ENCODE assay signal across 9 mouse cellular contexts in the genomic region with DNA sequence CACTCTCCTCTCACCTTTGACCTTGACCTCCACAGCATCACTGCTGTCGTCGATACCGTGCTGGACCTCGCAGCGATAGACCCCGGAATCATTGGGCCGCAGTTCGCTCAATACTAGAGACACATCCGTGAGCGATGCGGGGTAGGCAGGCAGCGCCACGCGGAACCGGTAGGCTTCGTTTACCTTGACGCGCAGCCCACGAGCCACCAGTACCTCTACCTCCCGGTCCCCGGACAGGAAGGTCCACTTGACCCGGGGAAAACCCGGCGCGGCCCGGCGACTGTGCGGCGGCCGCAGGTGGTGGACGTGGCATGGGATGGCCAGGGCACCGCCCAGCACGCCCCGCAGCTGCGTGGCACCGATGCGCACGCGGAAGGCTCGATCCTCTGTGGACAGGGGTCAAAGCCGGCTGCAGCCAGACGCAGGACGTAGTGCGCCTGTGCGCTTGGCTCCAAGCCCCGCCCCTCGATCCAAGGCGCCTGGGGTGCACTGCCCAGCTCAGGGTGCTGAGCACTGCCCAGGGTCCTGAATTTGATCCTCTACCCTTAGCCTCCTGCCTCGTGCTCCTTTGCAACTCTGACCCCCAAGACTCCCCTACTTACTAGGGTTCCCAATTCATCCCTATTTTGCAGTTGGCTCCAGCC. TPM values are rescaled to one million over a fixed set of nuclear protein-coding genes. Genes with fewer than 3 reads are reported as not detected.
DNase-seq lines count a peak whose midpoint lies in the region; ATAC-seq and TF ChIP-seq lines count a peak whose summit lies in the region.
"Had no signal": no experiment of that assay in that cellular context is flagged by ENCODE, and none has a peak within 500 bp of the region (broad histone marks: within the 10 kb centered on the region; RNA-seq: fewer than 3 reads in every experiment).

No protein-coding gene starts in this region.

- TF ChIP-seq EP300 in heart, postnatal 0 days (IDR thresholded peaks at IDR 0.05; ENCODE audit: low read depth) = no peak

- no peak overlapping the region for H3K9ac ChIP-seq in heart, postnatal 0 days (replicated peaks; ENCODE audit: low read depth, low read length)
- no peak overlapping the region for H3K9ac ChIP-seq in liver, adult 2 months (ENCODE audit: low read depth, low read length)
- peak overlapping the region; percentile 56; the same call in 1 of the 2 replicates for H3K9ac ChIP-seq in neural tube, embryonic 14.5 days (replicated peaks; ENCODE audit: low read depth, low read length)

- H3K79me2 ChIP-seq in liver, adult 2 months (ENCODE audit: control insufficient read depth, insufficient read depth, low read length) = no peaks in the 10 kb centered on the region

- H3K4me2 ChIP-seq in heart, postnatal 0 days (ENCODE audit: low read depth, low read length) = peak overlapping the region; percentile 60
- peak overlapping the region; percentile 66 for H3K4me2 ChIP-seq in neural tube, embryonic 14.5 days (ENCODE audit: low read depth, low read length)

- H3K4me1 ChIP-seq in heart, postnatal 0 days (ENCODE audit: control insufficient read depth, insufficient read depth) = peaks cover 4% of the 10 kb centered on the region
- H3K4me1 ChIP-seq in liver, adult 2 months (ENCODE audit: control insufficient read depth, insufficient read depth, low read length) = no peaks in the 10 kb centered on the region
- H3K4me1 ChIP-seq in neural tube, embryonic 14.5 days (ENCODE audit: control insufficient read depth, insufficient read depth, low read length) = peaks cover 21% of the 10 kb centered on the region

- intact Hi-C loops in gastrocnemius, adult 2 months (cut with DNase I) = no loop called here
- intact Hi-C loops in gastrocnemius, postnatal 14 days (cut with DNase I; ENCODE audit: low total_unique reads) = no loop called here

- no peak for TF ChIP-seq CTCF in gastrocnemius, adult 2 months (IDR thresholded peaks at IDR 0.05)
- no peak for TF ChIP-seq CTCF in heart, postnatal 0 days (IDR thresholded peaks at IDR 0.05; ENCODE audit: low read depth)
- TF ChIP-seq CTCF in liver, adult 2 months (IDR thresholded peaks at IDR 0.05; ENCODE audit: low read depth, low read length) = no peak

- H3K9me3 ChIP-seq in heart, postnatal 0 days (replicated peaks; ENCODE audit: control insufficient read depth, low read length) = no peaks in the 10 kb centered on the region
- no peaks in the 10 kb centered on the region for H3K9me3 ChIP-seq in neural tube, embryonic 14.5 days (ENCODE audit: control insufficient read depth, low read length)

- WGBS in heart, postnatal 0 days = 1% methylated on average over 47 of the region's 49 CpGs
- 1% methylated on average over 49 of the region's 49 CpGs for WGBS in liver, adult 2 months
- WGBS in neural tube, embryonic 14.5 days = under 1% methylated on average over 49 of the region's 49 CpGs

- TF ChIP-seq POLR2A in liver, adult 2 months (IDR thresholded peaks at IDR 0.05; ENCODE audit: extremely low read depth, insufficient read depth, low read length) = no peak

- H3K27me3 ChIP-seq in heart, postnatal 0 days (ENCODE audit: control insufficient read depth, insufficient read depth, low read length) = peaks cover 100% of the 10 kb centered on the region
- H3K27me3 ChIP-seq in liver, adult 2 months (ENCODE audit: control insufficient read depth, insufficient read depth, low read length) = peaks cover 26% of the 10 kb centered on the region
- H3K27me3 ChIP-seq in neural tube, embryonic 14.5 days (ENCODE audit: control insufficient read depth, insufficient read depth, low read length) = peaks cover 73% of the 10 kb centered on the region

- H3K4me3 ChIP-seq in gastrocnemius, adult 2 months = peak overlapping the region; percentile 65
- H3K4me3 ChIP-seq in heart, postnatal 0 days (ENCODE audit: low read depth, low read length) = peak overlapping the region; percentile 46
- H3K4me3 ChIP-seq in liver, adult 2 months (ENCODE audit: insufficient read depth, low read depth, low read length) = peak overlapping the region; percentile 20; the same call in 1 of the 2 replicates
- peak overlapping the region; percentile 37 for H3K4me3 ChIP-seq in neural tube, embryonic 14.5 days (ENCODE audit: low read depth, low read length)

- ATAC-seq in heart, postnatal 0 days (ENCODE audit: insufficient read depth, low read depth) = peak; percentile 42; the same call in 1 of the 2 replicates
- no peak for ATAC-seq in neural tube, embryonic 14.5 days (ENCODE audit: low read depth)

- no peaks in the 10 kb centered on the region for H3K36me3 ChIP-seq in heart, postnatal 0 days (replicated peaks; ENCODE audit: control insufficient read depth, insufficient read depth, low read length)
- H3K36me3 ChIP-seq in liver, adult 2 months (ENCODE audit: control insufficient read depth, insufficient read depth, low read length) = no peaks in the 10 kb centered on the region
- H3K36me3 ChIP-seq in neural tube, embryonic 14.5 days (ENCODE audit: control insufficient read depth, insufficient read depth, low read length) = no peaks in the 10 kb centered on the region

- peak; percentile 52 for DNase-seq in gastrocnemius, adult 2 months
- no peak for DNase-seq in gastrocnemius, postnatal 14 days
- peak; percentile 79 for DNase-seq in adrenal gland, postnatal 14 days
- no peak for DNase-seq in heart, postnatal 0 days (ENCODE audit: low spot score)
- no peak for DNase-seq in liver, adult 2 months (ENCODE audit: extremely low read depth, low read depth, low spot score)
- DNase-seq in cerebellum, adult 9-11 months = no peak
- no peak for DNase-seq in thymus, postnatal 0 days (ENCODE audit: low spot score)

- no peak overlapping the region for H3K27ac ChIP-seq in gastrocnemius, adult 2 months
- H3K27ac ChIP-seq in heart, postnatal 0 days (ENCODE audit: low read depth) = no peak overlapping the region
- no peak overlapping the region for H3K27ac ChIP-seq in liver, adult 2 months (replicated peaks; ENCODE audit: insufficient read depth, low read depth, low read length)
- H3K27ac ChIP-seq in neural tube, embryonic 14.5 days (ENCODE audit: low read depth, low read length) = no peak overlapping the region

RNA-seq across cellular contexts. Expression of gene Bcan, which starts 2.9 kb away (rescaled TPM):
- not detected for total RNA-seq in gastrocnemius, adult 2 months (2021)
- total RNA-seq in gastrocnemius, postnatal 14 days (2021) = under 1 TPM; 0.08 to 0.16 TPM
- total RNA-seq in adrenal gland, postnatal 14 days (2021) = 28.5 and 31.5 TPM in 2 replicates
- total RNA-seq in heart, postnatal 0 days (2014; rRNA removed; ENCODE audit: low replicate concordance) = not detected in 2 replicates
- polyA plus RNA-seq in heart, postnatal 0 days (2015; fragmentation: Nextera tagmentation; extraction: Ambion mirVana) = 0.04 TPM in 1 of 2 replicates, not detected in the other
- 0.13 TPM in 1 of 2 replicates, not detected in the other for total RNA-seq in liver, adult 2 months (2014; rRNA removed)
- polyA plus RNA-seq in liver, adult 2 months (2012; rRNA removed) = not detected in 2 replicates
- polyA plus RNA-seq in neural tube, embryonic 14.5 days (2014; fragmentation: Nextera tagmentation; extraction: Ambion mirVana) = 79.5 and 107 TPM in 2 replicates
- polyA plus RNA-seq in thymus, postnatal 0 days (2015; fragmentation: Nextera tagmentation; extraction: Ambion mirVana) = 0.23 and 0.27 TPM in 2 replicates

RNA-seq across cellular contexts. Expression of gene Nes, which starts 26.2 kb away (rescaled TPM):
- 10 to 100 TPM in 1 of 2 experiments, 1 to 10 TPM in 1; 9.1 to 17.2 TPM for total RNA-seq in gastrocnemius, adult 2 months (2021)
- total RNA-seq in gastrocnemius, postnatal 14 days (2021) = 10 to 100 TPM; 37.2 to 51.2 TPM
- total RNA-seq in adrenal gland, postnatal 14 days (2021) = 14.5 and 23.0 TPM in 2 replicates
- 17.2 and 35.7 TPM in 2 replicates for total RNA-seq in heart, postnatal 0 days (2014; rRNA removed; ENCODE audit: low replicate concordance)
- polyA plus RNA-seq in heart, postnatal 0 days (2015; fragmentation: Nextera tagmentation; extraction: Ambion mirVana) = 9.1 and 9.9 TPM in 2 replicates
- total RNA-seq in liver, adult 2 months (2014; rRNA removed) = 0.65 and 0.74 TPM in 2 replicates
- 0.53 and 0.55 TPM in 2 replicates for polyA plus RNA-seq in liver, adult 2 months (2012; rRNA removed)
- polyA plus RNA-seq in neural tube, embryonic 14.5 days (2014; fragmentation: Nextera tagmentation; extraction: Ambion mirVana) = 11.1 and 16.7 TPM in 2 replicates
- polyA plus RNA-seq in thymus, postnatal 0 days (2015; fragmentation: Nextera tagmentation; extraction: Ambion mirVana) = 3.2 and 4.5 TPM in 2 replicates

RNA-seq across cellular contexts. Expression of gene Hapln2, which starts 30.3 kb away (rescaled TPM):
- not detected for total RNA-seq in gastrocnemius, adult 2 months (2021)
- total RNA-seq in gastrocnemius, postnatal 14 days (2021) = under 1 TPM in 1 of 2 experiments, not detected in 1; 0.13 TPM
- not detected in 2 replicates for total RNA-seq in adrenal gland, postnatal 14 days (2021)
- not detected in 2 replicates for total RNA-seq in heart, postnatal 0 days (2014; rRNA removed; ENCODE audit: low replicate concordance)
- polyA plus RNA-seq in heart, postnatal 0 days (2015; fragmentation: Nextera tagmentation; extraction: Ambion mirVana) = 0.10 and 0.15 TPM in 2 replicates
- not detected in 2 replicates for total RNA-seq in liver, adult 2 months (2014; rRNA removed)
- not detected in 2 replicates for polyA plus RNA-seq in liver, adult 2 months (2012; rRNA removed)
- 0.39 and 0.76 TPM in 2 replicates for polyA plus RNA-seq in neural tube, embryonic 14.5 days (2014; fragmentation: Nextera tagmentation; extraction: Ambion mirVana)
- polyA plus RNA-seq in thymus, postnatal 0 days (2015; fragmentation: Nextera tagmentation; extraction: Ambion mirVana) = 0.16 TPM in 1 of 2 replicates, not detected in the other
- total RNA-seq: heart, postnatal 14 days had no signal

RNA-seq across cellular contexts. Expression of gene Gpatch4, which starts 45.8 kb away (rescaled TPM):
- 10 to 100 TPM; 17.9 to 19.6 TPM for total RNA-seq in gastrocnemius, adult 2 months (2021)
- total RNA-seq in gastrocnemius, postnatal 14 days (2021) = 10 to 100 TPM; 11.3 to 15.0 TPM
- total RNA-seq in adrenal gland, postnatal 14 days (2021) = 15.7 and 22.5 TPM in 2 replicates
- total RNA-seq in heart, postnatal 0 days (2014; rRNA removed; ENCODE audit: low replicate concordance) = 1.2 and 3.4 TPM in 2 replicates
- 10.9 and 11.6 TPM in 2 replicates for polyA plus RNA-seq in heart, postnatal 0 days (2015; fragmentation: Nextera tagmentation; extraction: Ambion mirVana)
- 4.2 and 5.7 TPM in 2 replicates for total RNA-seq in liver, adult 2 months (2014; rRNA removed)
- polyA plus RNA-seq in liver, adult 2 months (2012; rRNA removed) = 4.1 and 4.3 TPM in 2 replicates
- 31.2 and 36.5 TPM in 2 replicates for polyA plus RNA-seq in neural tube, embryonic 14.5 days (2014; fragmentation: Nextera tagmentation; extraction: Ambion mirVana)
- polyA plus RNA-seq in thymus, postnatal 0 days (2015; fragmentation: Nextera tagmentation; extraction: Ambion mirVana) = 34.6 and 37.4 TPM in 2 replicates

RNA-seq across cellular contexts. Expression of gene Crabp2, which starts 48.6 kb away (rescaled TPM):
- under 1 TPM in 1 of 2 experiments, not detected in 1; 0.42 TPM for total RNA-seq in gastrocnemius, adult 2 months (2021)
- total RNA-seq in gastrocnemius, postnatal 14 days (2021) = under 1 TPM; 0.31 to 0.33 TPM
- total RNA-seq in adrenal gland, postnatal 14 days (2021) = not detected in 2 replicates
- 0.53 TPM in 1 of 2 replicates, not detected in the other for total RNA-seq in heart, postnatal 0 days (2014; rRNA removed; ENCODE audit: low replicate concordance)
- 0.37 and 0.62 TPM in 2 replicates for polyA plus RNA-seq in heart, postnatal 0 days (2015; fragmentation: Nextera tagmentation; extraction: Ambion mirVana)
- not detected in 2 replicates for total RNA-seq in liver, adult 2 months (2014; rRNA removed)
- polyA plus RNA-seq in liver, adult 2 months (2012; rRNA removed) = not detected in 2 replicates
- 45.5 and 103 TPM in 2 replicates for polyA plus RNA-seq in neural tube, embryonic 14.5 days (2014; fragmentation: Nextera tagmentation; extraction: Ambion mirVana)
- 35.5 and 38.1 TPM in 2 replicates for polyA plus RNA-seq in thymus, postnatal 0 days (2015; fragmentation: Nextera tagmentation; extraction: Ambion mirVana)

Comparison
In these comparisons a context has a peak if more than half of its experiments do, and no peak if none do; other contexts are left out.
1. DNase-seq: peak in gastrocnemius, adult 2 months (single experiment) and adrenal gland, postnatal 14 days (single experiment); none in gastrocnemius, postnatal 14 days (single experiment), heart, postnatal 0 days (single experiment), liver, adult 2 months (single experiment), cerebellum, adult 9-11 months (single experiment) and thymus, postnatal 0 days (single experiment).
2. RNA of gene Bcan, which starts 2.9 kb away (total RNA-seq): 28.5 to 31.5 TPM in adrenal gland, postnatal 14 days; 0.08 to 0.16 TPM in gastrocnemius, postnatal 14 days, not detected in gastrocnemius, adult 2 months, not detected in heart, postnatal 0 days and 0.13 TPM in liver, adult 2 months; every median in the first group is over 10 times any median in the second.
3. Peak in every context shown above with its lines, with median percentiles within 50 percentile points of each other: H3K4me3 ChIP-seq.